ENCODE assay signal across 19 mouse cellular contexts in the genomic region with DNA sequence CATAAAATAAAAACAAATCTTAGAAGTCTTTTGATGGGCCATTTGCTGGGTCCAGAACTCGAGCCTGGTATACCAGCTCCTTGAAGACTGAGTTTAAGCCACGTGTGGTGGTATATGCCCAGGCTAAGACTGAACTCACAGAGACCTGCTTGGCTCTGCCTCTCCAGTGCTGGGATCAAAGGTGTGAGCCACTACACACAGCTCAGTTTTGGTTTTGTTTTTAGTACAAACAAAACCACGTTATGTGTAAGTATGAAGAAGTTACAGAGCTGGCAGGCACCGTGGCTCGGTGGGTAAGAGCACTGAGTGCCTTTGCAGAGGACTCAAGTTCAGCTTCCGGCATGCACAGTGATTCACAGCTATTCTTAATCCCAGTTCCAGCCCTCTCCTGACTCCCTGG.
"Had no signal": no experiment of that assay in that cellular context is flagged by ENCODE, and none has a peak within 500 bp of the region (broad histone marks: within the 10 kb centered on the region; RNA-seq: fewer than 3 reads in every experiment).

No protein-coding gene starts in this region.

- H3K4me2 ChIP-seq: liver, embryonic 12.5 days; liver, embryonic 15.5 days; lung, embryonic 15.5 days; midbrain, embryonic 12.5 days; neural tube, embryonic 13.5 days; stomach, embryonic 15.5 days had no signal

- H3K4me3 ChIP-seq: left cerebral cortex, adult 2 months; liver, embryonic 12.5 days; liver, embryonic 15.5 days; lung, embryonic 15.5 days; midbrain, embryonic 12.5 days; myocyte; neural tube, embryonic 13.5 days; stomach, embryonic 15.5 days had no signal

- H3K27ac ChIP-seq: kidney, postnatal 0 days; left cerebral cortex, adult 2 months; liver, embryonic 12.5 days; liver, embryonic 15.5 days; lung, embryonic 15.5 days; midbrain, embryonic 12.5 days; neural tube, embryonic 13.5 days; stomach, embryonic 15.5 days had no signal

- H3K36me3 ChIP-seq: liver, embryonic 12.5 days; liver, embryonic 15.5 days; lung, embryonic 15.5 days; midbrain, embryonic 12.5 days; neural tube, embryonic 13.5 days; stomach, embryonic 15.5 days had no signal

- H3K9me3 ChIP-seq: liver, embryonic 12.5 days; liver, embryonic 15.5 days; lung, embryonic 15.5 days; midbrain, embryonic 12.5 days; neural tube, embryonic 13.5 days; stomach, embryonic 15.5 days had no signal

- ATAC-seq: intestine, postnatal 0 days; liver, embryonic 12.5 days; midbrain, embryonic 16.5 days had no signal

- H3K9ac ChIP-seq: liver, embryonic 12.5 days; liver, embryonic 15.5 days; lung, embryonic 15.5 days; midbrain, embryonic 12.5 days; neural tube, embryonic 13.5 days; stomach, embryonic 15.5 days had no signal

- DNase-seq: kidney, adult 2 months; kidney, postnatal 36 days; layer of hippocampus, postnatal 36 days; lung, adult 18-20 months; lung, postnatal 10 days; lung, postnatal 36 days; retina, postnatal 1 day; thymus, postnatal 25 days had no signal

- H3K4me1 ChIP-seq: liver, embryonic 12.5 days; midbrain, embryonic 12.5 days had no signal

- H3K27me3 ChIP-seq: liver, embryonic 12.5 days; liver, embryonic 15.5 days; lung, embryonic 15.5 days; midbrain, embryonic 12.5 days; neural tube, embryonic 13.5 days; stomach, embryonic 15.5 days had no signal
